Mouse (Mus musculus) spleen, adult 2 months (tissue): ENCODE data around the gene Tbcd. TPM values are rescaled to one million over a fixed set of nuclear protein-coding genes. Genes with fewer than 3 reads are reported as not detected.
"Not testable (repeated sequence)": the region's sequence is repeated elsewhere in the genome, so short reads cannot be mapped to it uniquely, and the experiment has no call there.

Experiments
- DNase-seq, 2 experiments: peaks; one replicate each; pipeline versions ENCODE4 v3.0.0 to v3.0.0-alpha.2; 2012 to 2021; ENCODE audit warnings: low spot score in 2 of 2, low read depth in 1 of 2
- H3K27ac ChIP-seq: fragments of 200-500 bp; 2 replicates; pipeline ENCODE4 v1.5.1; 2012; ENCODE audit warnings: low read length, inconsistent platforms; ENCODE audit not compliant: insufficient read depth
- H3K27me3 ChIP-seq: fragments of 200-500 bp; 2 replicates; pipeline ENCODE4 v1.6.1; 2012; ENCODE audit warnings: mild to moderate bottlenecking, moderate library complexity, low read length, inconsistent platforms; ENCODE audit not compliant: control insufficient read depth, insufficient read depth
- H3K36me3 ChIP-seq: fragments of 200-500 bp; 2 replicates; pipeline ENCODE4 v1.6.1; 2012; ENCODE audit warnings: mild to moderate bottlenecking, low read length, inconsistent platforms; ENCODE audit not compliant: control insufficient read depth, insufficient read depth
- H3K4me1 ChIP-seq: fragments of 200-500 bp; 2 replicates; pipeline ENCODE4 v1.6.1; 2011; ENCODE audit warnings: inconsistent platforms; ENCODE audit not compliant: control insufficient read depth, insufficient read depth, insufficient read length
- H3K4me3 ChIP-seq: fragments of 200-500 bp; 2 replicates; pipeline ENCODE4 v1.5.1; 2011; ENCODE audit warnings: mild to moderate bottlenecking, inconsistent platforms; ENCODE audit not compliant: insufficient read depth, insufficient read length; ENCODE audit errors: extremely low read depth
- CTCF ChIP-seq: fragments of 200-500 bp; IDR thresholded peaks from 2 replicates; pipeline ENCODE4 v1.5.1; 2011; ENCODE audit warnings: mild to moderate bottlenecking, inconsistent platforms; ENCODE audit not compliant: insufficient read depth, insufficient read length, insufficient replicate concordance; ENCODE audit errors: extremely low read depth
- POLR2A ChIP-seq: fragments of 200-500 bp; IDR thresholded peaks from 2 replicates; pipeline ENCODE4 v1.6.1; 2011; ENCODE audit warnings: low read depth, low read length, inconsistent platforms
- WGBS: fragments of 180-500 bp; shearing (Covaris S2); methylation state at CpG from one replicate; pipeline ENCODE4 v1.1.7; 2018; 5-methylcytosine and 5-hydroxymethylcytosine counted together
- polyA plus RNA-seq: library from polyadenylated mRNA; depleted of rRNA; stranded (reverse); fragments of >200 nt; gene quantifications from 2 replicates; pipeline ENCODE4 v1.2.3, GENCODE M21; 2012; rRNA removed

The Tbcd gene
- polyA plus RNA-seq, 1 experiment, result 38.0 TPM

- Histone ChIP-seq H3K4me3 (no peak overlapping the region), H3K4me1 (peaks cover 4% of the 10 kb centered on the region), H3K27ac (no peak overlapping the region), H3K27me3 (no peaks in the 10 kb centered on the region), H3K36me3 (0 out of 2 replicates have a peak, but pooled peaks cover 2% of the 10 kb centered on the region)
- no peak for DNase-seq
- 41% methylated on average over 1 of the region's 1 CpGs for WGBS
- TF ChIP-seq POLR2A (no peak), CTCF (no peak)
Observed at GRCm38 (mm10) chr11:121658151-121658550, 206.4 kb downstream of the Tbcd start.

GRCm38 (mm10) chr11:121660604-121661003 is 208.9 kb downstream of the Tbcd start:
- DNase-seq, H3K36me3 ChIP-seq, H3K27ac ChIP-seq, H3K27me3 ChIP-seq, H3K4me1 ChIP-seq, H3K4me3 ChIP-seq: not testable (repeated sequence)
- WGBS, result 92% methylated on average over 2 of the region's 2 CpGs

GRCm38 (mm10) chr11:121661116-121661515 is 209.4 kb downstream of the Tbcd start:
- WGBS, result 94% methylated on average over 2 of the region's 2 CpGs
- Histone ChIP-seq H3K4me3 (no peak overlapping the region), H3K4me1 (no peaks in the 10 kb centered on the region), H3K36me3 (peaks cover 5% of the 10 kb centered on the region), H3K27ac (no peak overlapping the region), H3K27me3 (no peaks in the 10 kb centered on the region)
- TF ChIP-seq POLR2A, result no peak
- no peak for TF ChIP-seq CTCF
- no peak for DNase-seq

Other genes starting within 250 kb of the Tbcd start
- 11.0 and 14.7 TPM in 2 replicates for gene Hexdc, start 247.5 kb upstream of the Tbcd start, polyA plus RNA-seq
- gene Ogfod3, start 247.2 kb upstream of the Tbcd start, polyA plus RNA-seq, result 5.9 TPM in 2 replicates
- 63.3 and 67.2 TPM in 2 replicates for gene Cybc1, start 222.6 kb upstream of the Tbcd start, polyA plus RNA-seq
- 36.8 and 42.0 TPM in 2 replicates for gene Narf, start 214.7 kb upstream of the Tbcd start, polyA plus RNA-seq
- 29.8 and 40.3 TPM in 2 replicates for gene Foxk2, start 192.0 kb upstream of the Tbcd start, polyA plus RNA-seq
- gene Wdr45b, start 97.5 kb upstream of the Tbcd start, polyA plus RNA-seq, result 21.6 and 23.2 TPM in 2 replicates
- gene Rab40b, start 63.7 kb upstream of the Tbcd start, polyA plus RNA-seq, result 0.67 and 0.83 TPM in 2 replicates
- 6.5 and 7.4 TPM in 2 replicates for gene Fn3krp, start 30.5 kb upstream of the Tbcd start, polyA plus RNA-seq
- gene Fn3k, start 17.0 kb upstream of the Tbcd start, polyA plus RNA-seq, result 5.9 and 7.4 TPM in 2 replicates
- 0.04 and 0.11 TPM in 2 replicates for gene Zfp750, start 67.4 kb downstream of the Tbcd start, polyA plus RNA-seq
- gene B3gntl1, start 221.2 kb downstream of the Tbcd start, polyA plus RNA-seq, result 7.8 and 8.1 TPM in 2 replicates
- gene Metrnl, start 249.6 kb downstream of the Tbcd start, polyA plus RNA-seq, result 13.3 and 22.2 TPM in 2 replicates